Mouse (Mus musculus): ENCODE measurements around the gene Pde6g. TPM values are rescaled to one million over a fixed set of nuclear protein-coding genes. Genes with fewer than 3 reads are reported as not detected.
A peak's percentile ranks its signal among the peaks of the same experiment; 100 is the strongest.

Pde6g gene
- polyA plus RNA-seq, 1 experiment from 2014 or later, result 0.40 TPM

DNA sequence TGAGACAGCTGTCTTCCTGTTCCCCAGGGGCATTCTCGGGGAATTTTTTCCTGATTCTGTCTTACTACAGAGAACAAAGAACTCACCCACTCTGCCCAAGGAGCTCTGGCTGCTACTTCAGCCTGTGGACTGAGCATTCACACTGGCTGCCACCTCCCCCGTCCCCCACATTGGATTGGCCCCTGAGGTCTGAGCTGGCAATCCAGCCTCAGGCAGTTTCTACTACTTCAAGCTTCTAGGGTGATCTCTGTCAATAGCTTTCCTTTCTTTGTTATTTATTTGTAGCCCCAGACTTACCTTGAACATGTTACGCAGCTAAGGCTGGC lies 39.5 kb upstream of the Pde6g start:
- Histone ChIP-seq H3K9ac (peak overlapping the region; percentile 75), H3K9me3 (ENCODE audit: control insufficient read depth, low read length) (no peaks in the 10 kb centered on the region), H3K27ac (peak overlapping the region; percentile 72), H3K4me1 (replicated peaks; ENCODE audit: control insufficient read depth, insufficient read depth, low read length) (peaks cover 28% of the 10 kb centered on the region), H3K4me3 (replicated peaks; ENCODE audit: low read length) (peak overlapping the region; percentile 77), H3K36me3 (replicated peaks; ENCODE audit: control insufficient read depth, insufficient read depth) (peaks cover 59% of the 10 kb centered on the region), H3K27me3 (ENCODE audit: control insufficient read depth, insufficient read depth, low read length) (no peaks in the 10 kb centered on the region), H3K4me2 (replicated peaks) (peak overlapping the region; percentile 86)
- DNase-seq (ENCODE audit: low spot score), result no peak
- no peak for ATAC-seq (ENCODE audit: low FRiP score)
- WGBS, result 24% methylated on average over 3 of the region's 3 CpGs

DNA sequence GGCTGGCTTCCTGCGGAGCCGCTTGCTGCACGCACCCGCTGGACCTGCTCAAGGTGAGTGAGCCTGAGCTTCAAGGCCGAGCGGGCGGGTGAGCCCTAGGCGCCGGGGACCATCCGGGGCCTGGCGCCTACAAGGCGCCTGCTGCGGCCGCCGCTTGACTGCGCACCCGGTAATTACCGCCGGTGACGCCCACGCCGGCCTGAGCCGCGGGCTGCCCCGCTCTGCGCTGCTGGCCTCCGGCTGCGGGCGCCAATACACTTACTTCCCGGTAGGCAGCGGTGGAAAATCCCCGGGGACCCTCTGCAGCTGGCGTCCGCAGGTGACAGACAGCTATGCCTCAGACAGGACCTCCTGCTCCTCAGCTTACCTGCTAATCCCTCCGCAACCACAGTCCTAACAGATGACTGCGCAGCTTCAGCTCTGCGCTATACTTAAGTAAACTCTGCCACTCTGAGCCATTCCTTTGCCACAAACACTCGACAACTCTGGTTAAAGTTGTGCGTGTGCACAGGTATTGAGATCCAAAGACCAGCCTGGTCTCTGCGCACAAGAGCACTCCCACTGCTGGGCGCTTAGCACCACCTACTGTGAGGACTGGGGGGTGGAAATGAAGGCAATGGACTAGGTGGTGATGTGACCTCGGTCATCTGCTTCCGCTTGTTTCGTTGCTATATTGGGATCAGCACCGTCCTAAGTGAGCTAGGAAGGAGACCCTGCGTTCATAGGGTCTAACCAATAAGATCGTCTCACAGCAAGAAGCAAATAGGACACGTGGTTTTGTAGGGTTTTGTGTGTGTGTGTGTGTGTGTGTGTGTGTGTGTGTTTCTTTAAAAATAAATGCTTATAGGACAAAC lies 39.0 kb upstream of the Pde6g start:
- under 1% methylated on average over 48 of the region's 48 CpGs for WGBS

DNA sequence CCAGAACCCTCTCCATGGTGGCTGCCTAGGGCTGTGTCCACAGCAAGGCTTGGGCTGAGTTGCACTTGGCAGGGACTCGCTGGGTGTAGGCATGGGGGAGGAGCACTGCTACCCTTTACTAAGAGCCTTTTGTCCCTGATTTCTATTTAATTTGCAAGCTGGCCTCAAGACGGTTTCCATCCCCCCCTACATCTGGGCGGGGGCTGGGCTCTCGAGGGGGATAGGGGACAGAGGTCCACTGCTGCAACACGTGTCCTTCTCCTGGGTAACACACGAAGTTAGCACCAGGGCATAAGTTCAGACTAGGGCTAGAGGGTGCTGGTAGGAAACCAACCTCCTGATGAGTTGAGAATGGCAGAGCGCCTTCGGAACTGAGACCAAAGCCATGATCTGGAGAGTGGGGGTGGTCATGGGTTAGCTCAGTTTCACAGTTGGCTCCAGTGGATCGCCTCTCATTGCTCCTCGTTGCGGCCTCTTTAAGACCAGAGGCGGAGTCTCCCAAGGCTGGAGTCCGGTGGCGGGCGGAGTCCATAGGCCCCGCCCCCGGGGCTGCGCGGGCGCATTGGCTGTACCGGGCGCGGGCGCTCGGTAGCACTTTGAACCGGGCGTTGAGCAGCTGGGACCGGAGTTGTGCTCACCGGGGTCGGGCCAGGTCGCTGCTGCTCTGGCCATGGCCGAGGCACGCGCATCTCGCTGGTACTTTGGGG lies 38.2 kb upstream of the Pde6g start, which contains the start of gene Slc25a10:
Gene Slc25a10, plus strand, starts transcription at position 524 of the 707 bp plus-strand sequence.
- Histone ChIP-seq H3K9ac (peak within 1 kb of the TSS; percentile 75), H3K36me3 (replicated peaks; ENCODE audit: control insufficient read depth, insufficient read depth) (peaks cover 59% of the 10 kb centered on the region), H3K4me3 (replicated peaks; ENCODE audit: low read length) (peak within 1 kb of the TSS; percentile 77), H3K27me3 (ENCODE audit: control insufficient read depth, insufficient read depth, low read length) (no peaks in the 10 kb centered on the region), H3K4me1 (replicated peaks; ENCODE audit: control insufficient read depth, insufficient read depth, low read length) (peaks cover 28% of the 10 kb centered on the region), H3K4me2 (replicated peaks) (peak within 1 kb of the TSS; percentile 86), H3K27ac (peak within 1 kb of the TSS; percentile 72), H3K9me3 (ENCODE audit: control insufficient read depth, low read length) (no peaks in the 10 kb centered on the region)
- peak; percentile 89 for DNase-seq (ENCODE audit: low spot score)
- WGBS, result under 1% methylated on average over 35 of the region's 35 CpGs
- ATAC-seq (ENCODE audit: low FRiP score), result peak; percentile 86

More for the DNA sequence above, 39.0 kb upstream of the Pde6g start:
- peak overlapping the region; percentile 75 for H3K9ac ChIP-seq
- no peaks in the 10 kb centered on the region for H3K9me3 ChIP-seq (ENCODE audit: control insufficient read depth, low read length)
- peak overlapping the region; percentile 72 for H3K27ac ChIP-seq
- no peaks in the 10 kb centered on the region for H3K27me3 ChIP-seq (ENCODE audit: control insufficient read depth, insufficient read depth, low read length)
- DNase-seq (ENCODE audit: low spot score) (peak; percentile 50), ATAC-seq (ENCODE audit: low FRiP score) (peak; percentile 49)
- peaks cover 59% of the 10 kb centered on the region for H3K36me3 ChIP-seq (replicated peaks; ENCODE audit: control insufficient read depth, insufficient read depth)
- H3K4me3 ChIP-seq (replicated peaks; ENCODE audit: low read length), result peak overlapping the region; percentile 77
- peak overlapping the region; percentile 86 for H3K4me2 ChIP-seq (replicated peaks)
- peaks cover 28% of the 10 kb centered on the region for H3K4me1 ChIP-seq (replicated peaks; ENCODE audit: control insufficient read depth, insufficient read depth, low read length)

DNA sequence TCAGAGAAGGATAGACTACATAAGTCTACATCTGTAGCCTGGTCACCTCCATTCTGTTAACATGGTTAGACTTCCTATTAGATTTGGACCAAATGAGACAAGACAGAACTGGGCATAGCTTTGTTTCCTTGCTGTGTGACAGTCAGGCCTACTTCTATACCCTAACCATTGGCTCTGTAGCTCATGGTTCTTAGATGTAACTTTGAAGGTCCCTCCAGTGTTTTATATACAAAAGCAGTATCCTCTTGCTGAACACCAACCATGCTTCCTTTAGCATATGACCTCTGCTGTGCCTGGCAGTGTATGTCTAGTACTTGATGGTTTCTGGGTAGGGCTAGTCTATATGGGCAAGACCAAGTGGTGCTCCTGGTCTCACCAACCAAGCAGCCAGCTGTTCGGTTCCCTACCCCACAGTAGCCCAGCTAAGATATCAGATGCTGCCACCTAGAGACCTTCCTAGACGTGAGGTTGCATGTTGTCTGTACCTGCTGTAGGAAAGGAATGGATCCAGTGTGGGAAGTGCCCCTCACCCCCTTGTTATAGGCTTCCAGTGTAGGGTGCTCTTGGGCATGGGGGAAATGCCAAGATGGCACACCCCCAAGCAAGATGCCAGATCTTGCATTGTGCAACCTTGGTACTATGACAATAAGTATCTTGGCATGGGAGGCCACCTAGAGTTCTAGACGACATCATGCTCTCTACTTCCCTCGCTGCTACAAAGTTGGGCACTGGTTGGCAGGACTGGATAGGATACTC lies 37.2 kb upstream of the Pde6g start:
- Histone ChIP-seq H3K27me3 (ENCODE audit: control insufficient read depth, insufficient read depth, low read length) (no peaks in the 10 kb centered on the region), H3K4me3 (replicated peaks; ENCODE audit: low read length) (no peak overlapping the region), H3K4me2 (replicated peaks) (peak overlapping the region; percentile 86; the same call in 1 of the 2 replicates), H3K27ac (no peak overlapping the region), H3K9me3 (ENCODE audit: control insufficient read depth, low read length) (no peaks in the 10 kb centered on the region), H3K4me1 (replicated peaks; ENCODE audit: control insufficient read depth, insufficient read depth, low read length) (peaks cover 34% of the 10 kb centered on the region), H3K9ac (no peak overlapping the region), H3K36me3 (replicated peaks; ENCODE audit: control insufficient read depth, insufficient read depth) (peaks cover 59% of the 10 kb centered on the region)
- no peak for ATAC-seq (ENCODE audit: low FRiP score)
- 34% methylated on average over 4 of the region's 4 CpGs for WGBS
- DNase-seq (ENCODE audit: low spot score), result no peak

DNA sequence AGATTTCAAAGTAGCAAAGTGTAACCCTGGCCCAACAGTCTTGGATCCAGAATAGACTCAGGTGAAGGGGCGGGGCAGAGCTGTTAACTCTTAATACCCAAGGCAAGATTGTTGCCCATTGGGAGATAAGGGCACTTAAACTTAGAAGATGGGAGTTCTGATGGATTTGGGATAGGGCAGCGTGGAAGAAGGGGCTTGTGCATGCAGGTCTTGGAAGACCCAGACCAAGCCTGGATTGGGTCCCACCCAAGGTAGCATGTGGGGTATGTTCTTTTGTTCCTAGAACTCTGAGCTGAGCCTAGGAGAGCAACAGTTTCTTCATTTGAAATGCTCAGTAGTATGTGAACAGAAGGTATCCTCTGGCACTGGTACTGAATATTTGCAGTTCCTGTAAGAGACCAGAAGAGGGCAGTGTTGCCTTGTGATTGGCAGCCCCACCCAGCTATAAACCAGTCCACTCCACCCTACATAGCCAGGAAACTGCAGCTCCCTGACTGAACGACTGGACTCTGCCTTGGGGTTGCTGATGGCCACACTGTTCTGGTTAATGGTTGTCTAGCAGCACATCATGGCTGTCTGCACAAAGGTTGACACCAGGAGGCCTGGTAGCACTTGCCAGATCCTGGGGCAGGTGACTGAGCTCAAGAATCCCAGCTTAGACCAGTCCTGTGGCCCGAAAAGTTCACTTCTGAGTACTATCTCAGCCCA lies 35.9 kb upstream of the Pde6g start:
- Histone ChIP-seq H3K27me3 (ENCODE audit: control insufficient read depth, insufficient read depth, low read length) (no peaks in the 10 kb centered on the region), H3K4me2 (replicated peaks) (no peak overlapping the region), H3K9ac (no peak overlapping the region), H3K36me3 (replicated peaks; ENCODE audit: control insufficient read depth, insufficient read depth) (peaks cover 47% of the 10 kb centered on the region), H3K4me3 (replicated peaks; ENCODE audit: low read length) (no peak overlapping the region), H3K4me1 (replicated peaks; ENCODE audit: control insufficient read depth, insufficient read depth, low read length) (peaks cover 39% of the 10 kb centered on the region), H3K9me3 (ENCODE audit: control insufficient read depth, low read length) (no peaks in the 10 kb centered on the region), H3K27ac (no peak overlapping the region)
- DNase-seq (ENCODE audit: low spot score) (peak; percentile 81), ATAC-seq (ENCODE audit: low FRiP score) (no peak)
- WGBS, result 69% methylated on average over 4 of the region's 4 CpGs

DNA sequence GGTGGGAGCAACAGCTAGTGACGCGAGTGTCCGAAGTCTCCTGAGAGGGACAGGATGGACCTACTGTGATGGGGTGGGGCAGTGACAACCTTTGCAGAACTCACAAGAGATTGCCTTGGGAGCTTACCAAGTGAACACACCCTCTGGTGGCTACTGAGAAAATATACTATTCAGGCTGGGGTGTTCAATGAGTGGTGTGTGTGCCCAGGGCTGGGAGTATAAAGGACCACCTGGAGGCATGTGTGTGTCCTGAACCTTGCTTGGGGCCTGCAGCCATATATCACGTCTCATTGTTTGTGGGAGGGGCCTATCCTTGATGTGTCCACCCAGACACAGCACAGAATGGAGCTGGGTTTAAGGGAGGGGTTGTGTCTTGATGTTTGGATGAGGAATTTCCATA lies 35.2 kb upstream of the Pde6g start:
- WGBS, result 87% methylated on average over 4 of the region's 4 CpGs
- ATAC-seq (ENCODE audit: low FRiP score), result no peak

DNA sequence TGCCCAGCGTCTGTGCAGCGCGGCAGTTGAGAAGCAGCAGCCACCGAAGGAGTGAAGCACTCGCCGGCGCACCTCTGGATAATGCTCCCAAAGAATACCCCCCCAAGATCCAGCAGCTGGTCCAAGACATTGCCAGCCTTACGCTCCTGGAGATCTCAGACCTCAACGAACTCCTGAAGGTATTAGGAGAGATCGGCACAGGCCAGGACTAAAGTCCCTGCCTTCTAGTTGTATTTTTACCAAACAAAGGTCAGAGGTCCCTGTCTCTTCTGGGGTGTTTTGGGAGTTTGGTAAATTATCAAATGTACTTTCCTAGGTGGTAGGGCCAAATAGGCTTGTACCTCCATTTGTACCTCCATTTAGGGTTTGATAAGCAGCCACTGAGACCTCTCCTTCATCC lies 32.0 kb upstream of the Pde6g start:
- Histone ChIP-seq H3K9ac (peak overlapping the region; percentile 89), H3K36me3 (replicated peaks; ENCODE audit: control insufficient read depth, insufficient read depth) (peaks cover 78% of the 10 kb centered on the region), H3K4me2 (replicated peaks) (peak overlapping the region; percentile 92), H3K4me1 (replicated peaks; ENCODE audit: control insufficient read depth, insufficient read depth, low read length) (peaks cover 17% of the 10 kb centered on the region), H3K27ac (0 out of 2 replicates have a peak overlapping the region, but pooled peaks have one; percentile 91), H3K4me3 (replicated peaks; ENCODE audit: low read length) (peak overlapping the region; percentile 85), H3K9me3 (ENCODE audit: control insufficient read depth, low read length) (no peaks in the 10 kb centered on the region), H3K27me3 (ENCODE audit: control insufficient read depth, insufficient read depth, low read length) (no peaks in the 10 kb centered on the region)
- no peak for DNase-seq (ENCODE audit: low spot score)
- WGBS, result 10% methylated on average over 10 of the region's 10 CpGs
- no peak for ATAC-seq (ENCODE audit: low FRiP score)

More for the DNA sequence above, 35.2 kb upstream of the Pde6g start:
- no peaks in the 10 kb centered on the region for H3K9me3 ChIP-seq (ENCODE audit: control insufficient read depth, low read length)
- H3K4me3 ChIP-seq (replicated peaks; ENCODE audit: low read length), result no peak overlapping the region
- H3K4me1 ChIP-seq (replicated peaks; ENCODE audit: control insufficient read depth, insufficient read depth, low read length), result peaks cover 41% of the 10 kb centered on the region
- no peak for DNase-seq (ENCODE audit: low spot score)
- no peak overlapping the region for H3K9ac ChIP-seq
- H3K4me2 ChIP-seq (replicated peaks), result no peak overlapping the region
- H3K27ac ChIP-seq, result no peak overlapping the region
- H3K36me3 ChIP-seq (replicated peaks; ENCODE audit: control insufficient read depth, insufficient read depth), result peaks cover 47% of the 10 kb centered on the region
- H3K27me3 ChIP-seq (ENCODE audit: control insufficient read depth, insufficient read depth, low read length), result no peaks in the 10 kb centered on the region

DNA sequence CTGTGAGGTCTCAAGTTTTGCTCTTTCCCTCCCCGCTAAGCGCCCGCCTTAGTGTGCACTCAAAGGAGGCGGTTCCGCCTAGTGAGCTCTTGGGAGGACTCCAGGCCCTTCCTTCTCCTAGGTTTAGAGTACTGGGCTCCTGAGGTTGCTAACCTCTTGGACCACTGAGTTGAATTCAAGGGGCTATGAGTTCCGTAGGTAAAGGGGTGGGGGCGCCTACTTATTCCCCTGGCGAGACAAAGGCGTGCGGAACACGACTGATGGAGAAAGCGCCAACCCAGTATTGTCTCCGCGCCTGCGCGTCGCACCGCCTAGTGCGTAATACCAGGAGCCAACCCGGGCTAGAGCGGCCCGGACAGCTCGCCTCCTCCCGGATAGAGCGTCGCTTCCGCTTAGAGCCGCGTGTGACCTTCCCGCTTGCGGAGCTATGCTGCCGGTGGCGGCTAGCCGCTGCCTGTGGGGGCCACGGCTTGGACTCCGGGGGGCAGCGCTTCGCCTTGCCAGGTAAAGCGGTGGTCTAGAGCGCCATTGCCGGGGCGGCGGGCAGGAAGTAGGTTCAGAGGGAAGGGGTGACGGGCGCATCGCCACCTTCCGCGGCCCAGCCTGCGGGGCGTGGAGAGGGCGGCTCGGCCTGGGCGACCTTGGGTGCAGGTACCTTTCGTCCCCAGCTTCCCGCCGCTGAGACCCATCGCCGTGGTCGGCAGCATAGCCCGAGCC lies 31.1 kb upstream of the Pde6g start, which contains the start of gene Mrpl12:
Gene Mrpl12, plus strand, starts transcription at position 349 of the 717 bp plus-strand sequence.
- ATAC-seq (ENCODE audit: low FRiP score) (peak; percentile 96), DNase-seq (ENCODE audit: low spot score) (peak; percentile 95)
- peak within 1 kb of the TSS; percentile 89 for H3K9ac ChIP-seq
- WGBS, result under 1% methylated on average over 60 of the region's 60 CpGs
- no peaks in the 10 kb centered on the region for H3K9me3 ChIP-seq (ENCODE audit: control insufficient read depth, low read length)
- peak within 1 kb of the TSS; percentile 85 for H3K4me3 ChIP-seq (replicated peaks; ENCODE audit: low read length)
- no peaks in the 10 kb centered on the region for H3K27me3 ChIP-seq (ENCODE audit: control insufficient read depth, insufficient read depth, low read length)
- H3K36me3 ChIP-seq (replicated peaks; ENCODE audit: control insufficient read depth, insufficient read depth), result peaks cover 80% of the 10 kb centered on the region
- peak within 1 kb of the TSS; percentile 91 for H3K27ac ChIP-seq
- H3K4me1 ChIP-seq (replicated peaks; ENCODE audit: control insufficient read depth, insufficient read depth, low read length), result peaks cover 17% of the 10 kb centered on the region
- peak within 1 kb of the TSS; percentile 92 for H3K4me2 ChIP-seq (replicated peaks)
